Mouse (Mus musculus) embryo, embryonic 10 days (tissue): ENCODE measurements around the gene Mthfr.

ENCODE experiments used
- DNase-seq: peaks from one replicate; pipeline ENCODE4 v3.0.0-alpha.2; 2015; ENCODE audit warnings: low spot score

Mthfr gene

DNA sequence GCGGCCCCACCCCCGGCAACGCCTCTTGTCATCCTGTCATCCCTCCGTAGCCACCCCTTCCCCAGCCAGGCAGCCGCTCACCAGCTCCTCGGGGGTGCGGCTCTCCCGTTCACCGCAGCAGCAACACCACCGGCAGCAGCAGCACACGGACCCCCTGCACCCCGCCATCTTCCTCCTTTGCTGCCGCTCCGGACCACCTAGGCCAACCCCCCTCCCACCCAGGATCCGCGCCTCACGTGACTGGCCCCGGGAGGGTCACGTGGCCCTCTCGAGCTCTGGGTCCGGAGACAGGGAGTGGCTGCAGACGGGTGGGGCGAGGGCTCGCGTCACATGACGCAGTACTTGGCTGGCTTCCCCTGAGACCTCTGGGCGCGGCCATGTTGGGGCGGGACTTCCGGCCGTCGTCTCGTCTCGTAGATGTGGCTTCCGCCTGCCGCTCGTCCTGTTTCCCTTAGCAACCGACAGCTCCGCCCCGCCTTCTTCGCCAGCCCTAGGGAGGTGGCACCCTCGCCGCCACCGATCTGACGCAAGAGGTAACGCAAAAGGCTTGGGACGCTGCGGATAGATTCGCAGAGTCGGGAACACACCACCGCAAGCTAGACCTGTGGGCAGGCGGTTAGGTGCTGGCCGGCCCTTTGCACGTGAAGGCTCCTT, at the start of gene Mthfr, which contains the start of gene Clcn6:
TSS of gene Mthfr (plus strand) at position 478 of the 654 bp plus-strand sequence.
TSS of gene Clcn6 (minus strand) at position 222 of the 654 bp plus-strand sequence.
- peak; percentile 100 for DNase-seq

DNA sequence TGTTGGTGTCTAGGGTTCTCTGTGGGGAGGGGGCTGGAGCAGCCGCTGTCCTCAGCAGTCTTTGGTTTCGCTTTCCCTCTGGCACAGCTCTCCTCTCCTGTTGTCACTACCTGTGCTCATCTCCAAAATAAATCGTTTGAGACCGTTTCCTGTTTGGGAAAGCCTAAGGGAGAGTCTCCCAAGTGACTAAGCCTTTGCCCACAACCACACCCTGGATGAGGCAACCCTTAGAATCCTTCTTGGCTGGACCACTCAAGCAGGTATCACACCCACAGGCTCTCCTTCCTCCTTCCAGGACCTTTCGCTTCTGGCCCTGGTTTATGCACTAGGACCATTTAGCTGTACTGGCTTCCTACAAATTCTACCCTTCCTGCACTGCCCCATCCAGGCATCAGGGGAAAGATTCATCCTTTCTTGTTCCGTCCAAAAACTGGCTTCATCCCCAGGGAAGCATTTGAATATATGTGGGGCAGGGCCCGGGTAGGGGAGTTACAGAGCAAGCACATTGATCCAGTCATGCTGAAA, 45.2 kb upstream of the Mthfr start:
- DNase-seq = no peak

DNA sequence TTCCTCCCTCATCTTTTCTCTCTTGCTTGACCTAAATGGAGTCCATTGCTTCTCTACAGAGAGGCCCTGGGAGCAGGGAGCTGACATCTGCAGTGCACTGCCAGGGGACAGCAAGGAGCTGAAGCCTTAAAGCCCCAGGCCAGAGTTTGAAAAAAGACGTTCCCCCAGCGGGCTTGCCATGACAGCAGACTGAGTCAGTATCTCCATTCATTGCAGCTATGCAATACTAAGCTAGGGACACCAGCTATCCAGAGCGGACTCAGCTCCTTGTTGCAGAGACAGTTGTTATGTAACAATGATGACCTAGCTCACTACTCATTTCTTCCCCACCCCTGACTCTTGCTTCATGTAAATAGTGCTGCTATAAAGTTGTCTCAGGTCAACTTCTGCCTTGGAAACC, 43.6 kb upstream of the Mthfr start:
- no peak for DNase-seq

DNA sequence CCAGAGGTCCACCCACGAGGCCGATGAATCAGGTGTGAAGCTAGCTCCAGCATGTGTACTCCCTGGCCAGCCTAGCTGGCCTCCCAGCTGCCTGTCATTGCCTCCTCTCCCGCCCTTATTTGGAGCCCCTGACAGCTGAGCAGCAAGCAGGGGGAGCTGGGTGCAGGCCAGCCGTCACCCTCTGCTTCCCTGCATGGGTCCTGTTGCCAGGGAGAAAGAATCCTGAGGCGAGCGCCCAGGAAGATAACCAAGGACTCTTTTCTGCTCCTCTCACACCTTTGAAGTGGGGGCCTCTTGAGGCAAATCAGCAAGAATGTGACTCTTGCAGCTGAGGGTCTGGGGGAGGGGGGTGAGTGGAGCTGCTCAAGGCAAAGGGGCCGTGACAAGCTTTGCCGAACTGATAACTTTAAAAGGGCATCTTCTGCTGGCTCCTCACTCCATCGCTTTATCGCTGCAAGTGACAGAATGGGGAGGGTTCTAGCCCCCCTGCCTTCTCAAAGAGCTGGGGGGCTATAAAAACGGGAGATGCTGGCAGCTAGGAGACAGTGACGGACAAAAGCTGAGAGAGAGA, 38.6 kb upstream of the Mthfr start, which contains the start of gene Nppa:
TSS of gene Nppa (plus strand) at position 521 of the 571 bp plus-strand sequence.
- DNase-seq = no peak

DNA sequence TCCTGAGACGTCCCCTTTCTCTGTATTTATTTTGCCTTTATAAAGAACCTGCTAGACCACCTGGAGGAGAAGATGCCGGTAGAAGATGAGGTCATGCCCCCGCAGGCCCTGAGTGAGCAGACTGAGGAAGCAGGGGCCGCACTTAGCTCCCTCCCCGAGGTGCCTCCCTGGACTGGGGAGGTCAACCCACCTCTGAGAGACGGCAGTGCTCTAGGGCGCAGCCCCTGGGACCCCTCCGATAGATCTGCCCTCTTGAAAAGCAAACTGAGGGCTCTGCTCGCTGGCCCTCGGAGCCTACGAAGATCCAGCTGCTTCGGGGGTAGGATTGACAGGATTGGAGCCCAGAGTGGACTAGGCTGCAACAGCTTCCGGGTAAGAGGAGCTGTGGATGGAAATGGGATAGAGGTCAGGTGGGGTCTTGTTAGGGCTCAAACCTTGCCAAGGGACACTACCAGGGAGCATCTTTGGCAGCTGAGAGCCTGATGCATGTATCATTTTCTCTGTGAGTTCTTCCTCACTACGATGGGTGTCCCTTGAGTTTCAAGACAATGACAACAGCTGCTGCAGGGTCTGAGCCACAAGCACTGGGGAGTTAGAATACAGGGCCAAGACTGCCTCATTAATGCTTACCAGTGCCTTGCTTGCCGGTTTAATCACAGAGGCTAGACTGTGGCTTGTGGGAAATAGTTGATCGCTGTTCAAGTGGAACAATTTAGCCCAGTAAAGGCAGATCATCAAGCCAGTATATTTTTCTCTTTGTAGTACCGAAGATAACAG, 37.7 kb upstream of the Mthfr start:
- DNase-seq = no peak

DNA sequence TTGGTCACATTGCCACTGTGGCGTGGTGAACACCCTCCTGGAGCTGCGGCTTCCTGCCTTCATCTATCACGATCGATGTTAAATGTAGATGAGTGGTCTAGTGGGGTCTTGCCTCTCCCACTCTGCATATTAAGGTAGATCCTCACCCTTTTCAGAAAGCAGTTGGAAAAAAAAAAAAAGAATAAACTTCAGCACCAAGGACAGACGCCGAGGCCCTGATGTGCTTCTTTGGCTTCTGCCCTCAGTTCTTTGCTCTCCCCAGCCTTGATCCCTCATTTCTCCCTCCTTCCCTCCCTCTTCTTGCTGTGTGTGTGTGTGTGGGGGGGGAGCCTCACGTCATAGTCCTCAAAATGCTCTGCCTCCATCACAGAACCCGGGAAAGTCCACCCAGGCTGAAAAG, 37.0 kb upstream of the Mthfr start:
- peak; percentile 23 for DNase-seq

DNA sequence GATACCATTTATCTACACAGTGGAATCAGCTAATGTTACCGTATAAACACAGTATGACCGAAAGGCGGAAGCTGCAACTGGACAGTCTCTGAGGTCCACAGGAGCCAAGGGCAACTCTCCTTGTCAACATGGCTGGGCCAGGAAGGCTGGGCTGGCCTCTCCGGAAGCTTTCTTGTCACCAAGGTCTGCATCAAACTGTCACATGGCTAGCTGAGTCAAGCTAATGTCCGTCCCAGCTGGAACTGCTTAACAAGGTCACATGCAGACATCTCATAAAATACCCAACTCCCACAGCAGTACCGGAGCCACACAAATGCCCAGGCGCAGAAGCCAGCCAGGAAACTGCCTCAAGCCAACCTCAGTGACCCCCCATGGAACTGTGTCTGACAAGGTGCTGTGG, 34.5 kb upstream of the Mthfr start:
- peak; percentile 9 for DNase-seq

DNA sequence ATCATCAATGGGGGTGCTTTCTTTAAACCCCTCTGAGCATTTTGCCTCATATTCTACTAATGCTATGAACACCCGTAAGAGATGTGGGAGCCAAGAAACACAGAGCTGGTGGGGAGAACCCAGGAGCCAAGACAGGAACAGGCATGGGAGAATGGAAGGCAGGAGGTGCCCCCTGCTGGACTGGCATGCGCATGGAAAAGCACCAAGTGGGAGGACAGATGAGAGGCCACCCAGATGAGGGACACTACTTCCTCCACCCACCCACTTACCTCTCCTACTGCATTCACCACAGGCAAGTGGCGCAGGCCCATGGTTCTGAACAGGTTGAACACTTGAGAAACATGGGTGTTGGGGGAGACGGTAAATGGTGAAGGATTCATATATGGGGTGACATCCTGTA, 30.5 kb upstream of the Mthfr start:
- DNase-seq = peak; percentile 34

DNA sequence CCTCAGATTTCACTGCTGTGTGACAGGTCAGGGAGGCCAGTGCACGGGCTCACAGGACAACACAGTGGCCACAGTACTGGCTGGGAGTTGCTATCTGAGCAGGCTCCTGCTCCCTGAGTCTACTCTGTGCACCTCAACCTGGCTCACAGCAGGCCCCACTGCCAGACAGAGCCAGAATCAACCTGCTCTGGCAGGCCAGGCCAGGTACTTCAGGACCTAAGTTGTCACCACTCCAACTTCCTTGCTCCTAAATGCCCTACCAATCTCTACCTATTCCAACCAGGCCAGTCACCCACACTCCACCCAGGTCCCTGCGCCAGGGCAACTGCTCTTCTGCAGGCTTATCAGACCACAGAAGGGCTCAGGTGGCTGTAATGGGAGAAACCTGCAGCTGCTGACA, 29.2 kb upstream of the Mthfr start:
- DNase-seq = no peak

DNA sequence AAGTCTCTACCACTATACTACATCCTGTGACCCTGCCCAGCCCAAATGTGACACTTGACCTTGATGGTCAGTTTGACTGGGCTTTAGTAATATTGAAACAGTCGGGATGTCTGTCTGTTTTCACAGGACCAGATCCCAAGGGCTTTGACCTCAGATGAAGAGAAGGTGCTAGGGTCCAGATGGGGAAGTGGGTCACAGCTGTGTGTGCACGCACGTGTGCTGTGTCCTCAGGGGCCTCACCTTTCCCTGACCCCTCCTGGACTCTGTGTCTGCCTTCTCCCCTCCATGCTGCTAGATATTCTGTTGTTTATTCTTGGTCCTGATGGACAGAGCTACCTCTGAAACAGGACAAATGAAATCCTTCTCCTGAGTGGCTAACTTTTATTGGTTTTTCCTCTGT, 27.5 kb upstream of the Mthfr start:
- no peak for DNase-seq

DNA sequence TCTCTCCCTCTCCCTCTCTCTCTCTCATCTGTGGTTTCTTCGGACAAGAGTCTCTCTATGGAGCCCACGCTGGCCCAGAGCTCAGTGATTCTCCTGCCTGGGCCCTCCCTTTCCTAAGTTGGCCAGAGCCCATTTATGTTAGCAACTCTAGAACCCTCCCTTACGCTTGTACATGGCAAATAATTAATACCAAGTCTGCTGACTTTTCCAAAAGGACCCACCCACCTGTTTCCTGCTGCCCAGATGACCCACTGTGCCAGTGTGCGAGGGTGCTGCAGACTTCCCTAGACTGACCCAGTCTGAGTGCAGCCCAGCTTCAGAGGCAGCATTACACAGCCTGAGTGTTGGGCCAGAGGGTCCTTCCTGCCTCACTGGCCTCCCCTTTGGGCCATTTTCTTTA, 26.7 kb upstream of the Mthfr start:
- DNase-seq = no peak

DNA sequence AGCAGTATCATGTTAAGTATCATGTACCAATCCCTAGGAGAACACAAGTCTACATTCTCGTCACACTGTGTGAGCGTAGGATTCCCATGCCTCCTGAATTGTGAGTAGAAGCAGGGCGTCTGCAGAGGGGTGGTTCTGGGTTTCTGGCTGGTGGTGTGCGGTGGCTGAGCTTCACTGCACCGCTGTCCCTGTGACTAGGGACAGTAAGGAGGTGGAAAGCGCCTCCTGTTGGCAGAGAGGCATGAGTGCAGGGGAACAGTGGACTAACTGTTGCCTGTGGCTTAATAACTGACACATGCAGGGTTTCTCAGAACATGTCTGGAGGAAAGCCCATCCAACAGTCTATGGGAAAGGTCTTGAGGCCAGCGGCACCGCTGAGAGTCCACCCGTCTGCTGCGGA, 23.5 kb upstream of the Mthfr start:
- peak; percentile 50 for DNase-seq

DNA sequence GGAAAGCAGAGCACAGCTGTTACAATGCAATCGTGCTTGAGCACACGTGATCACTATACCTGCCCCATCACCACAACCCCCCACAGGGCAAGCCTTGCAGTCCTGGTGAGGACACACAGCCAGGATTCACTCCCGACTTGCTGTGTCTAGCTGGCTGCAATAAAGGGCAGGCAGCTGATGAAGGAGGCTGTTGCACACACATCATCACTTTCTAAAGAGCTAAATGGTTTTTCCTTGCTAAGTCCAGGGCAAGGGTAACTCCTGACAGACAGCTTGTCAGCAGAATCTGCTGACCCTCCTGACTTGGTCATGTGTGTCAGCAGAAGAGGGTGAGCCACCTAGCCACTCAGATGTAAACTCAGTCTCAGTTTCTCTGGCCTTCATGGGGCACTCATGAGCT, 21.9 kb upstream of the Mthfr start:
- no peak for DNase-seq

DNA sequence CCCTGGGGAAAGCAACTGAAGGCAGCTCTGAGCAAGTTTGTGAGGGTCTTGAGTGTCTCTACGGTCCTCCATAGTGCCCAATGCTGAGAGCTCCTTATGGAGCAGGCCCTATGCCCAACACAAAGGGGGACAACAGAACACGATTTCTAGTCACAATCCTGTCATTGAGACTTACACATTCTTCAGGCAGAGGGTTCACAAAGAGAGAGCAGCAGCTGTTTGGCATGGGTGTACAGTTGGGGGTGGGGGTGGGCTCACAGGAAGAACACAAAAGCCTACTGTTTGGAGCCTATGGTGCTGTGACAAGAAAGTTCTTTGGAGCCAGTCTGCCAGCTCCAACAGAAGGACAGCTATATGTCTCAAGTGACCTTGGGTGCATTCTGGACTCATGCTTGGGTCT, 20.5 kb upstream of the Mthfr start:
- no peak for DNase-seq

DNA sequence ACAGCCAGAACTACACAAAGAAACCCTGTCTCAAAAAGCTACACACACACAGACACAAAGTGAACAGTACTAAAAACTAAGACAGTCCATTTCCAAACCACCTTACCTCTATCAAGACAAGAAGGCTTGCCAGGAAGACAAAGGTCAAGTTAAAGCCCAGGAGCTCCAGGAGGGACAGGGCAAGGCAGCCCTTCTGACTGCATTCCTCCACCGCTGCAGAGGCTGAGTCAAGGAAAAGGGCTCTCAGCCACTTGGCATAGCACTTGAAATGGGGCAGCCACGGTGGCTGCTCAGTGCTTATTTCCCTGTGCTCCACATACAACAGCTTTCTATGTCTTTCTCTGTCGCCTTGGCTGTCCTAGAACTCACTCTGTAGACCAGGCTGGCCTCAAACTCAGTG, 14.9 kb upstream of the Mthfr start:
- no peak for DNase-seq

DNA sequence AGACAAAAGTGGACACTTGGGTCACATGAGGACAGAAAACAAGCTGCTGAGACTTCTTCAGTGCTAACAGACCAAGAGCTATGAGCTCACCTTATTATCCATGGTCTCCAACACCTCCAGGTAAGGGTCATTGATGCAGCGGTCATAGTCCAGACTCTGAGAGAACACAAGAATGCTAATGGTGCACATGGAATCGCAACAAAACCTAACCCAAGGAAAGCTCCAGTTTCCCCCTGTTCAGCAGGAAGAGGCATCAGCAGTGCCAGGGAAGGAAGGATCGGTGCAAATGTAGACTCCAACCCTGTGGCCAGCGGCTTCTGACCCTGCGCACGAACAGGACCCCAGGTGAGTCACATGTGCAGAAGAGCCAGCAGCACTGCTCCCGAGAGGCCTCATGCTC, 9.6 kb upstream of the Mthfr start:
- DNase-seq = no peak

DNA sequence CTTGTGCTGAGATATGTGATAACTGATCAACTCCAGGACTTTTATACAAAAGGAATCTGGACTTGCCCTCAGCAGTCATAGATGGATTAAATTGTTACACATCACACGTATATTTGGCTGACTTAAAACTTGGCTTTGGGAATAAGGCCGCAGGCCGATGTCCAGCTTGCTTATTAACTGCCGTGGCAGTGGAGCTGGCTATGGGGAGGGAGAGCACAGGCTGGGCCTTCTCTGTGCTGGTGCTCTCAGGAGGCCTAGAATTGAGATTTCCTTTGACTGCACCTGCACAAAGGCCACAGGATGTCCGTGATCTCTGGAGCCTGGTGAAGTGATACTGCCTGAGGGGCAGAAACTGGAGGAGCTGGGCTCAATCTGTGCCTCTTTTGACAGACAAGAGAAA, 8.4 kb upstream of the Mthfr start:
- no peak for DNase-seq

DNA sequence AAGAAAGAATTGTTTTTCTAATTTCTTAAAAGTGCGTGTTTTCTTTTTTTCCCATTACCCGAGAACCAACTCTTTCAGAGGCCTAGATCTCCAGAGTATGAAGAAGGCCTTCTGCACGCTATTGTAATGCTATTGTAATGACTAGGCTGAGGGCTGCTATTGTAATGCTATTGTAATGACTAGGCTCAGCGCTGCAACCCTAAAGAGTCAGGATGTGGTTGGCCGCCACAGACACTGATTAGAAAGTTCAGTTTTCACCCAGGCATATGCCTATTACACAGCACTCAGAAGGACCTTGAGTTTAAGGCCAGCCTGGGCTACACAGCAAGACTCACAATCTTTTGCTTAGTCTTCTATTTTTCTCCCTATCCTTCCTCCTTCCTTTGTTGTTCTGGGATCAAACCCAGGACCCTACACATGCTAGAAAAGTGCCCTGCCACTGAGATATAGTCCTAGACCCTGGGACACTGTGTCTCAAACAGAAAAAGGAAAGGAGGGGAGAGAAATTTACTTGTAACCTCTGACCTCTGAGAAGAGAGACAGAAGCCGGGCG, 4.9 kb upstream of the Mthfr start:
- no peak for DNase-seq

DNA sequence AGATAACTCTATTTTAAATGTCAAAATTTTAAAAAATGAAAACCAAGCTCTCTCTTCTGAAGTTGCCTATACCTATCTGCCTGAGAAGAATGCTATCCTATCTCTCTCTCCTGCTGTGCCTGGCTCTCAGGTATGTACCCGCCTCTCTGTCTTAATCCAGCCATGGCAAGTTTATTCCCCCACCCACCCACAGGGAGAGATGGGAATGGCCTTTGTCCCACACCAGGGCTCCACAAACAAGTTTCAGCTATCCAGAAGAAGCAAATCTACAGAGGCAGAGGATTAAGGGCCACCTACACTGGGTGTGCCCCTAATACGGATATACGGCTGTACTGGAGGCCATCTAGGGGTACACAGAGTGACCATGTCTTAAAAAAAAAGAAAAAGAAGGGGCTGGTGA, 3.4 kb upstream of the Mthfr start:
- DNase-seq = no peak

DNA sequence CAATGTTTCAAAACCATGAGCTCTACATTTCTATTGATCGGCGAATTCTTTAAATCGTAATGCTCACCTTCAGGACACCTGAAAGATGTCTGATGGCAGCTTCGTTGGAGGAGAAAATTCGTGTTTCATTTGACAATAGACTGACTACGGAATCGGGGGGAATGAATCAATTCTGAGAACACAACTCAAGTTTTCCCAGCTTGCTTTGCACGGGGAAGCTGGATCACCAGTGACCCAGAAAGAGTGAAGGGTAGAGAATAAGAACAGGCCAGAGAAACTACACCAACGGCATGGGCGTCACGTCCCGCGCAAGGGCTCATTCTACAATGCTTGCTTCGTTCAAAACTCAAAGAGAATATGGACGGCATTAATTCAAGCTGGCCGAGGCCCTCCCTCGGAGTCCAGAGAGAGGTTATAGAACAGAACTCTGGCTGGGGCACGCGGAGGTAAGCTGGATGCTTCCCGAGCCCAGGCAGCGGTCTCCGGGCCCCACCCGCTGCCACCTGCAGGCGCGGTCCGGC, 738 bp upstream of the Mthfr start:
- no peak for DNase-seq

DNA sequence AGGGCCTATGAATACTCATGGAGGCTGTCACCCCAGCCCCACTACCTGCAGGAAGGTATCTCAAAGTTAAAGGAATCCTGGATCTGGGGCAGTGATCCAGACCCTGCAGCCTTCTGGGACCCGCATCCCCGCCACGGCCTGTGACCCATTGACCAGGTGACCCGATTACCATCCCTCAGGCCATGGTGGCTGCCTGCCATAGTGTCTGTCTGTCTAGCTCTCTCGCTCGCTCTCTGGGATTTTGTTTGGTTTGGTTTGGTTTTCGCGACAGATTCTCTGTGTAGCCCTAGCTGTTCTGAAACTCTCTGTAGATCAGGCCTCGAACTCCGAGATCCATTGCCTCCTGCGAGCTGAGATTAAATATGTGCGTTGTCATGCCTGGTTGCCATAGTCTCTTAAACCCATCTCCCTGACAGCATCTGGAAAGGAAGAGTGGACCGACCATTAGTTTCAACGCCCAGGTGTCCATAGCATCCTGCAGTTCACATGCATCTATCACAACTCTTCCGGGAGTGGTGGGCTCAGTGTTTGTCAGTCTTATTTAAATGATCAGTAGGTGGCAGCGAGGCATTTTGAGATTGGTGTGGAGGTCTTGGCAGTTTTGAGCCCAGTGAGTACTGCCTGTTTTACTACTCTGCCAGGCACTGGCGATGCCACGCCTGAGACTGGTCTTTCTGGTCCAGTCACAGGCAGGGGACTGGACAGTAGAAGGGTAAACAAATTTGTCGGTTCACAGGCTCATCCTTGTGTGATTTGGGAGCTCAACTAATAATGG, 564 bp downstream of the Mthfr start:
- peak; percentile 27 for DNase-seq
